Mouse (Mus musculus) spleen, adult 2 months (tissue): ENCODE measurements around the gene Rbm4b. TPM values are rescaled to one million over a fixed set of nuclear protein-coding genes. Genes with fewer than 3 reads are reported as not detected.
"Not testable (repeated sequence)": the region's sequence is repeated elsewhere in the genome, so short reads cannot be mapped to it uniquely, and the experiment has no call there.

Experiments
- DNase-seq, 2 experiments: peaks; one replicate each; pipeline versions ENCODE4 v3.0.0 to v3.0.0-alpha.2; 2012 to 2021; ENCODE audit warnings: low spot score in 2 of 2, low read depth in 1 of 2
- H3K27ac ChIP-seq: fragments of 200-500 bp; 2 replicates; pipeline ENCODE4 v1.5.1; 2012; ENCODE audit warnings: low read length, inconsistent platforms; ENCODE audit not compliant: insufficient read depth
- H3K27me3 ChIP-seq: fragments of 200-500 bp; 2 replicates; pipeline ENCODE4 v1.6.1; 2012; ENCODE audit warnings: mild to moderate bottlenecking, moderate library complexity, low read length, inconsistent platforms; ENCODE audit not compliant: control insufficient read depth, insufficient read depth
- H3K36me3 ChIP-seq: fragments of 200-500 bp; 2 replicates; pipeline ENCODE4 v1.6.1; 2012; ENCODE audit warnings: mild to moderate bottlenecking, low read length, inconsistent platforms; ENCODE audit not compliant: control insufficient read depth, insufficient read depth
- H3K4me1 ChIP-seq: fragments of 200-500 bp; 2 replicates; pipeline ENCODE4 v1.6.1; 2011; ENCODE audit warnings: inconsistent platforms; ENCODE audit not compliant: control insufficient read depth, insufficient read depth, insufficient read length
- H3K4me3 ChIP-seq: fragments of 200-500 bp; 2 replicates; pipeline ENCODE4 v1.5.1; 2011; ENCODE audit warnings: mild to moderate bottlenecking, inconsistent platforms; ENCODE audit not compliant: insufficient read depth, insufficient read length; ENCODE audit errors: extremely low read depth
- CTCF ChIP-seq: fragments of 200-500 bp; IDR thresholded peaks from 2 replicates; pipeline ENCODE4 v1.5.1; 2011; ENCODE audit warnings: mild to moderate bottlenecking, inconsistent platforms; ENCODE audit not compliant: insufficient read depth, insufficient read length, insufficient replicate concordance; ENCODE audit errors: extremely low read depth
- POLR2A ChIP-seq: fragments of 200-500 bp; IDR thresholded peaks from 2 replicates; pipeline ENCODE4 v1.6.1; 2011; ENCODE audit warnings: low read depth, low read length, inconsistent platforms
- WGBS: fragments of 180-500 bp; shearing (Covaris S2); methylation state at CpG from one replicate; pipeline ENCODE4 v1.1.7; 2018; 5-methylcytosine and 5-hydroxymethylcytosine counted together
- polyA plus RNA-seq: library from polyadenylated mRNA; depleted of rRNA; stranded (reverse); fragments of >200 nt; gene quantifications from 2 replicates; pipeline ENCODE4 v1.2.3, GENCODE M21; 2012

Rbm4b gene
- polyA plus RNA-seq, 1 experiment, result 7.4 TPM

GRCm38 (mm10) chr19:4799083-4799482 lies 42.8 kb downstream of the Rbm4b start:
- Histone ChIP-seq H3K27me3 (no peaks in the 10 kb centered on the region), H3K36me3 (peaks cover 31% of the 10 kb centered on the region), H3K4me1 (0 out of 2 replicates have a peak, but pooled peaks cover 3% of the 10 kb centered on the region), H3K4me3 (no peak overlapping the region), H3K27ac (no peak overlapping the region)
- TF ChIP-seq POLR2A (no peak), CTCF (no peak)
- DNase-seq, result no peak
- WGBS, result 95% methylated on average over 5 of the region's 5 CpGs

- Histone ChIP-seq H3K4me1 (no peaks in the 10 kb centered on the region; the same call in 1 of the 2 replicates), H3K27ac (no peak overlapping the region), H3K36me3 (peaks cover 31% of the 10 kb centered on the region), H3K27me3 (no peaks in the 10 kb centered on the region), H3K4me3 (no peak overlapping the region)
- WGBS, result 96% methylated on average over 7 of the region's 7 CpGs
- no peak for TF ChIP-seq CTCF
- no peak for TF ChIP-seq POLR2A
- DNase-seq, result no peak
Measured at GRCm38 (mm10) chr19:4802691-4803091, 46.4 kb downstream of the Rbm4b start.

GRCm38 (mm10) chr19:4803283-4803682 lies 47.0 kb downstream of the Rbm4b start:
- Histone ChIP-seq H3K4me3 (no peak overlapping the region), H3K27me3 (no peaks in the 10 kb centered on the region), H3K27ac (no peak overlapping the region), H3K36me3 (peaks cover 31% of the 10 kb centered on the region), H3K4me1 (no peaks in the 10 kb centered on the region; the same call in none of the 2 replicates)
- no peak for TF ChIP-seq POLR2A
- TF ChIP-seq CTCF, result no peak
- no peak for DNase-seq
- WGBS, result 89% methylated on average over 10 of the region's 10 CpGs

GRCm38 (mm10) chr19:4810309-4810708 lies 54.0 kb downstream of the Rbm4b start:
- under 1% methylated on average over 14 of the region's 14 CpGs for WGBS
- Histone ChIP-seq H3K27ac (no peak overlapping the region), H3K4me3 (peak overlapping the region; percentile 69), H3K27me3 (no peaks in the 10 kb centered on the region), H3K36me3 (no peaks in the 10 kb centered on the region), H3K4me1 (peaks cover 8% of the 10 kb centered on the region)
- no peak for DNase-seq
- TF ChIP-seq POLR2A (no peak), CTCF (no peak)

- Histone ChIP-seq H3K36me3 (no peaks in the 10 kb centered on the region), H3K4me3 (peak overlapping the region; percentile 69), H3K27ac (peak overlapping the region; percentile 84), H3K27me3 (no peaks in the 10 kb centered on the region), H3K4me1 (peaks cover 8% of the 10 kb centered on the region)
- DNase-seq, result no peak
- TF ChIP-seq CTCF (no peak), POLR2A (no peak)
- WGBS, result 1% methylated on average over 17 of the region's 17 CpGs
Measured at GRCm38 (mm10) chr19:4810746-4811062, 54.4 kb downstream of the Rbm4b start.

- peak within 1 kb of the TSS; percentile 84 for H3K27ac ChIP-seq
- no peaks in the 10 kb centered on the region for H3K36me3 ChIP-seq
- H3K4me3 ChIP-seq, result peak within 1 kb of the TSS; percentile 69
- H3K27me3 ChIP-seq, result no peaks in the 10 kb centered on the region
- DNase-seq, result peak; percentile 95 to 97
- under 1% methylated on average over 83 of the region's 83 CpGs for WGBS
- peaks cover 8% of the 10 kb centered on the region for H3K4me1 ChIP-seq
- peak; percentile 91 for TF ChIP-seq POLR2A
- TF ChIP-seq CTCF, result no peak
Measured at GRCm38 (mm10) chr19:4811063-4811908, 55.0 kb downstream of the Rbm4b start, which contains the start of the genes Gm21992 and Rbm14. Gm21992 (minus strand) TSS chr19:4811612. Rbm14 (minus strand) TSS chr19:4811634.

- no peak for DNase-seq
- Histone ChIP-seq H3K4me1 (peaks cover 8% of the 10 kb centered on the region), H3K27me3 (no peaks in the 10 kb centered on the region), H3K4me3 (peak overlapping the region; percentile 69), H3K36me3 (no peaks in the 10 kb centered on the region), H3K27ac (peak overlapping the region; percentile 83)
- WGBS, result 2% methylated on average over 12 of the region's 12 CpGs
- no peak for TF ChIP-seq POLR2A
- TF ChIP-seq CTCF, result no peak
Measured at GRCm38 (mm10) chr19:4811909-4812242, 55.6 kb downstream of the Rbm4b start.

- WGBS, result 77% methylated on average over 8 of the region's 8 CpGs
- not testable (repeated sequence) for H3K36me3 ChIP-seq, DNase-seq, H3K27ac ChIP-seq, H3K4me1 ChIP-seq, H3K27me3 ChIP-seq, H3K4me3 ChIP-seq
Measured at GRCm38 (mm10) chr19:4812334-4812949, 56.1 kb downstream of the Rbm4b start.
